8 mouse cellular contexts compared by ENCODE assay signal in genomic region chr6:147240203-147240804, GRCm38 (mm10). TPM values are rescaled to one million over a fixed set of nuclear protein-coding genes. Genes with fewer than 3 reads are reported as not detected.
DNase-seq lines count a peak whose midpoint lies in the region; ATAC-seq lines count a peak whose summit lies in the region.

No protein-coding gene starts in this region.

- no peak overlapping the region for H3K4me2 ChIP-seq in liver, embryonic 11.5 days
- no peak overlapping the region for H3K4me2 ChIP-seq in neural tube, embryonic 12.5 days (replicated peaks)

- no peaks in the 10 kb centered on the region for H3K9me3 ChIP-seq in liver, embryonic 11.5 days (ENCODE audit: control insufficient read depth, low read length)
- no peaks in the 10 kb centered on the region for H3K9me3 ChIP-seq in neural tube, embryonic 12.5 days

- H3K4me3 ChIP-seq in liver, embryonic 11.5 days (ENCODE audit: low read depth, low read length), result no peak overlapping the region
- H3K4me3 ChIP-seq in neural tube, embryonic 12.5 days, result no peak overlapping the region

- H3K27me3 ChIP-seq in liver, embryonic 11.5 days (replicated peaks; ENCODE audit: control insufficient read depth, insufficient read depth, low read length), result no peaks in the 10 kb centered on the region
- no peaks in the 10 kb centered on the region for H3K27me3 ChIP-seq in neural tube, embryonic 12.5 days (replicated peaks)

- no peaks in the 10 kb centered on the region for H3K36me3 ChIP-seq in liver, embryonic 11.5 days (ENCODE audit: control insufficient read depth, insufficient read depth, low read length)
- H3K36me3 ChIP-seq in neural tube, embryonic 12.5 days, result no peaks in the 10 kb centered on the region

- no peaks in the 10 kb centered on the region for H3K4me1 ChIP-seq in liver, embryonic 11.5 days (replicated peaks; ENCODE audit: control insufficient read depth, insufficient read depth, low read length)
- H3K4me1 ChIP-seq in neural tube, embryonic 12.5 days, result no peaks in the 10 kb centered on the region

- peak; percentile 54 for DNase-seq in A20 (ENCODE audit: low read depth, low spot score)
- peak; percentile 35 for DNase-seq in Muller cell, postnatal 12 days (ENCODE audit: inconsistent ontology term)
- peak; percentile 80 to 84 for DNase-seq in cerebellum, postnatal 10 days
- DNase-seq in frontal cortex, postnatal 36 days (ENCODE audit: low spot score in 2 of 2), result peak; percentile 45 to 48
- peak; percentile 17 to 60 for DNase-seq in kidney, adult 8-10 months
- peak; percentile 43 for DNase-seq in liver, embryonic 11.5 days (ENCODE audit: low spot score)
- peak; percentile 69 for DNase-seq in thymus, postnatal 4 days

- WGBS in liver, embryonic 11.5 days, result 1% methylated on average over 4 of the region's 4 CpGs
- WGBS in neural tube, embryonic 12.5 days, result 0% methylated on average over 4 of the region's 4 CpGs

- no peak overlapping the region for H3K27ac ChIP-seq in liver, embryonic 11.5 days (ENCODE audit: low read depth, low read length)
- no peak overlapping the region for H3K27ac ChIP-seq in neural tube, embryonic 12.5 days

- H3K9ac ChIP-seq in liver, embryonic 11.5 days (ENCODE audit: low read depth, low read length), result no peak overlapping the region
- no peak overlapping the region for H3K9ac ChIP-seq in neural tube, embryonic 12.5 days

- no peak for ATAC-seq in liver, embryonic 11.5 days (replicated peaks; ENCODE audit: low FRiP score)
- ATAC-seq in neural tube, embryonic 12.5 days (ENCODE audit: low FRiP score, low read depth), result peak; percentile 83

RNA-seq across cellular contexts. Expression of gene Pthlh, which starts 23.7 kb away (rescaled TPM):
- polyA plus RNA-seq in liver, embryonic 11.5 days (2014; fragmentation: Nextera tagmentation; extraction: Ambion mirVana), result 0.16 and 0.18 TPM in 2 replicates
- polyA plus RNA-seq in neural tube, embryonic 12.5 days (2016; fragmentation: Nextera tagmentation; extraction: Ambion mirVana), result 1.7 and 2.2 TPM in 2 replicates
